Mouse (Mus musculus): ENCODE measurements around the gene Gm11027. TPM values are rescaled to one million over a fixed set of nuclear protein-coding genes. Genes with fewer than 3 reads are reported as not detected.
"Not testable (repeated sequence)": the region's sequence is repeated elsewhere in the genome, so short reads cannot be mapped to it uniquely, and the experiment has no call there.

Gm11027 gene
- not detected in 2 replicates for polyA plus RNA-seq (2012; rRNA removed)

- not testable (repeated sequence) for H3K27me3 ChIP-seq (replicated peaks; ENCODE audit: control insufficient read depth, insufficient read depth, low read length); H3K27ac ChIP-seq (ENCODE audit: insufficient read depth, low read depth, low read length); H3K4me1 ChIP-seq (ENCODE audit: control insufficient read depth, insufficient read depth, low read length); H3K36me3 ChIP-seq (ENCODE audit: control insufficient read depth, insufficient read depth, low read length); H3K4me3 ChIP-seq (ENCODE audit: insufficient read depth, low read depth, low read length); DNase-seq
- 80% methylated on average over 2 of the region's 2 CpGs for WGBS
Observed at GRCm38 (mm10) chr12:116275086-116275485, at the start of gene Gm11027. Gene Gm11027 (plus strand): TSS chr12:116275386.

GRCm38 (mm10) chr12:116226289-116227057 lies 48.7 kb upstream of the Gm11027 start:
- no peaks in the 10 kb centered on the region; the same call in 1 of the 2 replicates for H3K36me3 ChIP-seq (ENCODE audit: control insufficient read depth, insufficient read depth, low read length)
- WGBS, result 88% methylated on average over 10 of the region's 10 CpGs
- H3K27me3 ChIP-seq (replicated peaks; ENCODE audit: control insufficient read depth, insufficient read depth, low read length), result no peaks in the 10 kb centered on the region
- no peak overlapping the region for H3K4me3 ChIP-seq (ENCODE audit: insufficient read depth, low read depth, low read length)
- H3K4me1 ChIP-seq (ENCODE audit: control insufficient read depth, insufficient read depth, low read length), result no peaks in the 10 kb centered on the region; the same call in 1 of the 2 replicates
- no peak overlapping the region for H3K27ac ChIP-seq (ENCODE audit: insufficient read depth, low read depth, low read length)
- DNase-seq, result no peak
- TF ChIP-seq CTCF (conservative IDR thresholded peaks at IDR 0.05; ENCODE audit: insufficient read depth, insufficient read length, low read depth, low read length) (no peak), POLR2A (IDR thresholded peaks at IDR 0.05; ENCODE audit: low read depth, low read length) (no peak)

GRCm38 (mm10) chr12:116229451-116229850 lies 45.7 kb upstream of the Gm11027 start:
- Histone ChIP-seq H3K27ac (ENCODE audit: insufficient read depth, low read depth, low read length) (no peak overlapping the region), H3K36me3 (ENCODE audit: control insufficient read depth, insufficient read depth, low read length) (no peaks in the 10 kb centered on the region; the same call in 1 of the 2 replicates), H3K27me3 (replicated peaks; ENCODE audit: control insufficient read depth, insufficient read depth, low read length) (no peaks in the 10 kb centered on the region), H3K4me3 (ENCODE audit: insufficient read depth, low read depth, low read length) (no peak overlapping the region), H3K4me1 (ENCODE audit: control insufficient read depth, insufficient read depth, low read length) (peaks cover 3% of the 10 kb centered on the region; the same call in 1 of the 2 replicates)
- WGBS, result 80% methylated on average over 3 of the region's 3 CpGs
- DNase-seq, result no peak
- TF ChIP-seq POLR2A (IDR thresholded peaks at IDR 0.05; ENCODE audit: low read depth, low read length) (no peak), CTCF (conservative IDR thresholded peaks at IDR 0.05; ENCODE audit: insufficient read depth, insufficient read length, low read depth, low read length) (no peak)

DNA sequence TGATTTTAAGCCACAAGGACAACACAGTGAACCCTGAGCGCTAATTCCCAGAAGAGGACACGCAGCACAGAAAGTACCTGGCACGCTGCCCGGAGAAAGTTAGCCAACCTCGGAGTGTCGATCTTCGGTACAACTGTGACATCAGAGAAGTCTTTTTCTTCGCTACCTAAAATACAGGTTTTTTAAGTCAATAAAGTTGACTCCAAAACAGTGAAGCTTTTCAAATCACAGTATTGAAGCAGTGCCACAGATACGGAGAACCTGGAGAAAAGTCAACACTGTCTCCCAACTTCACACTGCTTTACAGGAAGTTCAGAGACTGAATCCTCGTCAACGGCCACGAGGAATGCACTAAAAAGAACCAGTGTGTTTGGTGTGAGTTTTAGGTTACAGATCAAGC lies 43.6 kb upstream of the Gm11027 start:
- H3K36me3 ChIP-seq (ENCODE audit: control insufficient read depth, insufficient read depth, low read length), result no peaks in the 10 kb centered on the region
- peak overlapping the region; percentile 15; the same call in 1 of the 2 replicates for H3K4me3 ChIP-seq (ENCODE audit: insufficient read depth, low read depth, low read length)
- TF ChIP-seq POLR2A (IDR thresholded peaks at IDR 0.05; ENCODE audit: low read depth, low read length) (no peak), CTCF (conservative IDR thresholded peaks at IDR 0.05; ENCODE audit: insufficient read depth, insufficient read length, low read depth, low read length) (no peak)
- H3K27me3 ChIP-seq (replicated peaks; ENCODE audit: control insufficient read depth, insufficient read depth, low read length), result no peaks in the 10 kb centered on the region
- H3K4me1 ChIP-seq (ENCODE audit: control insufficient read depth, insufficient read depth, low read length), result peaks cover 3% of the 10 kb centered on the region; the same call in 1 of the 2 replicates
- 13% methylated on average over 12 of the region's 12 CpGs for WGBS
- peak; percentile 95 for DNase-seq
- H3K27ac ChIP-seq (ENCODE audit: insufficient read depth, low read depth, low read length), result peak overlapping the region; percentile 61; the same call in 1 of the 2 replicates

DNA sequence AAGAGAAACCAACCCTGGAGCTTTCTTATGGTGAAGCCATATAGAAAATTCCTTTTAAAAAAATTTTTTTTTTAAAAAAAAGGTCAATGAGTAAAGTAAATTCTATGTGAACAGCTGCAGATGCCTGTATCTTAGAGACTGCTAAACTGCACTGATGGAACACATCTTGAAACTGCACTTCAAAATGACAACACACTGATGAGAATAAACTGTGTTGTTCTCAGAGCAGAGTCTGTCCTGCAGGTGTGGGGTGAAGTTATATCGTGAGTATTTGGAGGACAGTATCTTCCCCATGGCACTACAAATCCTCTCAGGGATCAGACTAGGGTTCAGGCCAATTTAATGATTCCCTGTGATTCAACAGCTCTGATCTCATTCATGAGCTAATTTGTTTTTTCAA lies 43.1 kb upstream of the Gm11027 start:
- DNase-seq, result no peak
- peaks cover 3% of the 10 kb centered on the region; the same call in 1 of the 2 replicates for H3K4me1 ChIP-seq (ENCODE audit: control insufficient read depth, insufficient read depth, low read length)
- WGBS, result 80% methylated on average over 1 of the region's 1 CpGs
- H3K27me3 ChIP-seq (replicated peaks; ENCODE audit: control insufficient read depth, insufficient read depth, low read length), result no peaks in the 10 kb centered on the region
- H3K36me3 ChIP-seq (ENCODE audit: control insufficient read depth, insufficient read depth, low read length), result no peaks in the 10 kb centered on the region
- no peak overlapping the region for H3K4me3 ChIP-seq (ENCODE audit: insufficient read depth, low read depth, low read length)
- TF ChIP-seq POLR2A (IDR thresholded peaks at IDR 0.05; ENCODE audit: low read depth, low read length), result no peak
- 0 out of 2 replicates have a peak overlapping the region, but pooled peaks have one; percentile 61 for H3K27ac ChIP-seq (ENCODE audit: insufficient read depth, low read depth, low read length)

- Histone ChIP-seq H3K36me3 (ENCODE audit: control insufficient read depth, insufficient read depth, low read length) (0 out of 2 replicates have a peak, but pooled peaks cover 1% of the 10 kb centered on the region), H3K4me3 (ENCODE audit: insufficient read depth, low read depth, low read length) (no peak overlapping the region), H3K27me3 (replicated peaks; ENCODE audit: control insufficient read depth, insufficient read depth, low read length) (no peaks in the 10 kb centered on the region), H3K27ac (ENCODE audit: insufficient read depth, low read depth, low read length) (no peak overlapping the region), H3K4me1 (ENCODE audit: control insufficient read depth, insufficient read depth, low read length) (peaks cover 3% of the 10 kb centered on the region; the same call in 1 of the 2 replicates)
- no peak for TF ChIP-seq POLR2A (IDR thresholded peaks at IDR 0.05; ENCODE audit: low read depth, low read length)
- 0 out of 2 replicates have a peak, but pooled peaks have one; percentile 21 for TF ChIP-seq CTCF (conservative IDR thresholded peaks at IDR 0.05; ENCODE audit: insufficient read depth, insufficient read length, low read depth, low read length)
- 70% methylated on average over 4 of the region's 4 CpGs for WGBS
- peak; percentile 17 for DNase-seq
Observed at GRCm38 (mm10) chr12:116235356-116235755, 39.8 kb upstream of the Gm11027 start.

GRCm38 (mm10) chr12:116236658-116237057 lies 38.5 kb upstream of the Gm11027 start:
- no peak overlapping the region for H3K27ac ChIP-seq (ENCODE audit: insufficient read depth, low read depth, low read length)
- no peak for TF ChIP-seq POLR2A (IDR thresholded peaks at IDR 0.05; ENCODE audit: low read depth, low read length)
- TF ChIP-seq CTCF (conservative IDR thresholded peaks at IDR 0.05; ENCODE audit: insufficient read depth, insufficient read length, low read depth, low read length), result no peak
- 85% methylated on average over 3 of the region's 3 CpGs for WGBS
- no peaks in the 10 kb centered on the region for H3K27me3 ChIP-seq (replicated peaks; ENCODE audit: control insufficient read depth, insufficient read depth, low read length)
- H3K4me3 ChIP-seq (ENCODE audit: insufficient read depth, low read depth, low read length), result no peak overlapping the region
- peaks cover 2% of the 10 kb centered on the region; the same call in 1 of the 2 replicates for H3K4me1 ChIP-seq (ENCODE audit: control insufficient read depth, insufficient read depth, low read length)
- H3K36me3 ChIP-seq (ENCODE audit: control insufficient read depth, insufficient read depth, low read length), result 0 out of 2 replicates have a peak, but pooled peaks cover 1% of the 10 kb centered on the region
- no peak for DNase-seq

Data from kidney, adult 2 months (tissue).